Mouse (Mus musculus) cortical plate, adult 2 months (tissue): ENCODE measurements around the gene Ccdc185.

Experiments used
- CTCF ChIP-seq: fragments of 200-500 bp; IDR thresholded peaks from 2 replicates; pipeline ENCODE4 v1.5.1; 2011; ENCODE audit warnings: mild to moderate bottlenecking, control low read depth, low read length; ENCODE audit not compliant: insufficient read depth; ENCODE audit errors: extremely low read depth
- POLR2A ChIP-seq: fragments of 200-500 bp; IDR thresholded peaks from 2 replicates; pipeline ENCODE4 v1.6.1; 2011; ENCODE audit warnings: mild to moderate bottlenecking, low read length, control low read depth; ENCODE audit not compliant: insufficient read depth; ENCODE audit errors: extremely low read depth

- no peak for TF ChIP-seq CTCF
- TF ChIP-seq POLR2A = no peak
Observed at GRCm38 (mm10) chr1:182751301-182751700, 2.3 kb upstream of the Ccdc185 start.
